Mouse (Mus musculus) olfactory bulb, adult 2 months (tissue): ENCODE results near the gene Prss12.

Source experiments
- CTCF ChIP-seq: fragments of 200-500 bp; IDR thresholded peaks from 2 replicates; pipeline ENCODE4 v1.5.1; 2012; ENCODE audit warnings: low read depth, mild to moderate bottlenecking, low read length, moderate library complexity; ENCODE audit not compliant: insufficient read depth
- POLR2A ChIP-seq: fragments of 200-500 bp; IDR thresholded peaks from 2 replicates; pipeline ENCODE4 v1.6.1; 2012; ENCODE audit warnings: mild to moderate bottlenecking, low read depth, low read length, moderate library complexity; ENCODE audit not compliant: insufficient read depth

DNA sequence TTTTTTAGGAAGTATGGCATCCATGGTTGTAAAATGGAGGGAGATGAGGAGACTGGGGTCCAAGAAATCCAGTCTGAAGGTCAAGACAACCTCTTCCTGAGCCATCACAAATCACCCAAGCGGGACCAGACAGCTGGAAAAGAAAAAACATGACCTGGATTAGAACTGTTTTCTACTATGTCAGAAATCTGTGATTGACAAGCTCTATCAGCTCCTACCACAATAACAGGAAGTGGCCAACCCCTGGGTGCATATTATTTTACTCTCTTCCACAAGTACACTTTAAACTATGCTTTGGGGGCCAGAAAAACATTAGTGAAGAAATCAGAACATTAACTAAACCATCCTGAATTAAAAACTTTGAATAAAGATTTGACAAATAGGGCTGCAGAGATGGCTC lies 2.2 kb upstream of the Prss12 start:
- TF ChIP-seq CTCF (no peak), POLR2A (no peak)
